Mouse (Mus musculus) heart, embryonic 13.5 days (tissue): ENCODE measurements at regions not wholly inside any gene's neighbourhood (a gene's known extent, or its start where the extent isn't known, plus 50 kb on each side); places are given as distances from the start of the nearest gene placed in this dataset.

Experiments
- ATAC-seq: fragments of 200-750 bp; cut with Nextera tagmentation; 2 replicates; pipeline ENCODE4 v1.8.0; 2017; ENCODE audit warnings: moderate TSS enrichment; ENCODE audit not compliant: insufficient number of reproducible peaks, low FRiP score, low TSS enrichment; ENCODE audit errors: extremely low read depth
- H3K27ac ChIP-seq: fragments of 300-500 bp; sonication (generic); replicated peaks from 2 replicates; pipeline ENCODE4 v1.5.1; 2015; ENCODE audit warnings: moderate library complexity, mild to moderate bottlenecking, inconsistent platforms
- H3K27me3 ChIP-seq: fragments of 300-500 bp; sonication (generic); replicated peaks from 2 replicates; pipeline ENCODE4 v1.6.1; 2015; ENCODE audit warnings: mild to moderate bottlenecking, inconsistent platforms
- H3K36me3 ChIP-seq: fragments of 300-500 bp; sonication (generic); 2 replicates; pipeline ENCODE4 v1.6.1; 2015; ENCODE audit warnings: mild to moderate bottlenecking, inconsistent platforms
- H3K4me1 ChIP-seq: fragments of 300-500 bp; sonication (generic); 2 replicates; pipeline ENCODE4 v1.6.1; 2015; ENCODE audit warnings: inconsistent platforms
- H3K4me2 ChIP-seq: fragments of 300-500 bp; sonication (generic); 2 replicates; pipeline ENCODE4 v1.6.1; 2015; ENCODE audit warnings: inconsistent platforms, mild to moderate bottlenecking, moderate library complexity
- H3K4me3 ChIP-seq: fragments of 300-500 bp; sonication (generic); 2 replicates; pipeline ENCODE4 v1.5.1; 2015; ENCODE audit warnings: moderate library complexity, mild to moderate bottlenecking, inconsistent platforms
- H3K9ac ChIP-seq: fragments of 300-500 bp; sonication (generic); 2 replicates; pipeline ENCODE4 v1.6.1; 2015; ENCODE audit warnings: inconsistent platforms, mild to moderate bottlenecking, moderate library complexity
- H3K9me3 ChIP-seq: fragments of 300-500 bp; sonication (generic); 2 replicates; pipeline ENCODE4 v1.6.1; 2016; ENCODE audit warnings: inconsistent platforms
- WGBS: fragments of 180-500 bp; shearing (Covaris S2); methylation state at CpG from one replicate; pipeline ENCODE4 v1.1.7; 2015; ENCODE audit warnings: mixed read lengths; 5-methylcytosine and 5-hydroxymethylcytosine counted together

GRCm38 (mm10) chr1:76737663-76738062 lies 777.2 kb downstream of the Epha4 start:
- Histone ChIP-seq H3K4me2 (no peak overlapping the region), H3K9me3 (no peaks in the 10 kb centered on the region), H3K27ac (no peak overlapping the region), H3K27me3 (no peaks in the 10 kb centered on the region), H3K4me3 (no peak overlapping the region), H3K4me1 (no peaks in the 10 kb centered on the region), H3K36me3 (no peaks in the 10 kb centered on the region), H3K9ac (no peak overlapping the region)
- ATAC-seq, result no peak
- WGBS, result 84% methylated on average over 2 of the region's 2 CpGs

GRCm38 (mm10) chr1:76772694-76773093 lies 742.2 kb downstream of the Epha4 start:
- Histone ChIP-seq H3K4me1 (no peaks in the 10 kb centered on the region), H3K4me2 (no peak overlapping the region), H3K4me3 (no peak overlapping the region), H3K27ac (no peak overlapping the region), H3K36me3 (no peaks in the 10 kb centered on the region), H3K9me3 (no peaks in the 10 kb centered on the region), H3K27me3 (no peaks in the 10 kb centered on the region), H3K9ac (no peak overlapping the region)
- no peak for ATAC-seq
- 74% methylated on average over 2 of the region's 2 CpGs for WGBS

GRCm38 (mm10) chr1:76786871-76787270 lies 728.0 kb downstream of the Epha4 start:
- Histone ChIP-seq H3K4me2 (no peak overlapping the region), H3K9me3 (no peaks in the 10 kb centered on the region), H3K36me3 (no peaks in the 10 kb centered on the region), H3K4me1 (no peaks in the 10 kb centered on the region), H3K27ac (no peak overlapping the region), H3K27me3 (no peaks in the 10 kb centered on the region), H3K4me3 (no peak overlapping the region), H3K9ac (no peak overlapping the region)
- 76% methylated on average over 2 of the region's 2 CpGs for WGBS
- ATAC-seq, result no peak

GRCm38 (mm10) chr1:76793438-76793837 lies 721.5 kb downstream of the Epha4 start:
- H3K27ac ChIP-seq, result no peak overlapping the region
- WGBS, result 78% methylated on average over 2 of the region's 2 CpGs
- H3K36me3 ChIP-seq, result no peaks in the 10 kb centered on the region
- H3K27me3 ChIP-seq, result no peaks in the 10 kb centered on the region
- no peak overlapping the region for H3K4me3 ChIP-seq
- no peaks in the 10 kb centered on the region for H3K9me3 ChIP-seq
- no peak overlapping the region for H3K4me2 ChIP-seq
- no peaks in the 10 kb centered on the region for H3K4me1 ChIP-seq
- no peak for ATAC-seq
- H3K9ac ChIP-seq, result no peak overlapping the region

GRCm38 (mm10) chr1:76819906-76820305 lies 695.0 kb downstream of the Epha4 start:
- Histone ChIP-seq H3K4me2 (no peak overlapping the region), H3K9ac (no peak overlapping the region), H3K4me1 (peaks cover 4% of the 10 kb centered on the region; the same call in 1 of the 2 replicates), H3K4me3 (no peak overlapping the region), H3K9me3 (no peaks in the 10 kb centered on the region), H3K36me3 (no peaks in the 10 kb centered on the region), H3K27ac (no peak overlapping the region), H3K27me3 (no peaks in the 10 kb centered on the region)
- ATAC-seq, result no peak
- 69% methylated on average over 1 of the region's 1 CpGs for WGBS

- peaks cover 4% of the 10 kb centered on the region; the same call in 1 of the 2 replicates for H3K4me1 ChIP-seq
- ATAC-seq, result no peak
These were observed 693.3 kb downstream of the Epha4 start for GRCm38 (mm10) chr1:76821610-76822009.

GRCm38 (mm10) chr1:76829690-76830089 lies 685.2 kb downstream of the Epha4 start:
- no peak overlapping the region for H3K27ac ChIP-seq
- no peaks in the 10 kb centered on the region for H3K36me3 ChIP-seq
- H3K4me2 ChIP-seq, result no peak overlapping the region
- H3K4me3 ChIP-seq, result no peak overlapping the region
- no peaks in the 10 kb centered on the region for H3K9me3 ChIP-seq
- H3K4me1 ChIP-seq, result no peaks in the 10 kb centered on the region
- no peak overlapping the region for H3K9ac ChIP-seq
- no peaks in the 10 kb centered on the region for H3K27me3 ChIP-seq
- no peak for ATAC-seq
- 63% methylated on average over 2 of the region's 2 CpGs for WGBS

More at GRCm38 (mm10) chr1:76821610-76822009, 693.3 kb downstream of the Epha4 start:
- H3K4me2 ChIP-seq, result no peak overlapping the region
- H3K9me3 ChIP-seq, result no peaks in the 10 kb centered on the region
- no peaks in the 10 kb centered on the region for H3K27me3 ChIP-seq
- no peaks in the 10 kb centered on the region for H3K36me3 ChIP-seq
- no peak overlapping the region for H3K9ac ChIP-seq
- 47% methylated on average over 3 of the region's 3 CpGs for WGBS
- no peak overlapping the region for H3K4me3 ChIP-seq
- no peak overlapping the region for H3K27ac ChIP-seq

GRCm38 (mm10) chr1:76832311-76832710 lies 682.6 kb downstream of the Epha4 start:
- Histone ChIP-seq H3K4me1 (no peaks in the 10 kb centered on the region), H3K27ac (no peak overlapping the region), H3K9me3 (no peaks in the 10 kb centered on the region), H3K4me2 (no peak overlapping the region), H3K4me3 (no peak overlapping the region), H3K27me3 (no peaks in the 10 kb centered on the region), H3K9ac (no peak overlapping the region), H3K36me3 (no peaks in the 10 kb centered on the region)
- 63% methylated on average over 2 of the region's 2 CpGs for WGBS
- no peak for ATAC-seq

GRCm38 (mm10) chr1:76835028-76835683 lies 679.7 kb downstream of the Epha4 start:
- no peaks in the 10 kb centered on the region for H3K27me3 ChIP-seq
- no peak overlapping the region for H3K9ac ChIP-seq
- no peak overlapping the region for H3K27ac ChIP-seq
- H3K9me3 ChIP-seq, result no peaks in the 10 kb centered on the region
- H3K4me2 ChIP-seq, result no peak overlapping the region
- H3K4me3 ChIP-seq, result no peak overlapping the region
- ATAC-seq, result no peak
- no peaks in the 10 kb centered on the region for H3K36me3 ChIP-seq
- no peaks in the 10 kb centered on the region for H3K4me1 ChIP-seq
- WGBS, result 68% methylated on average over 6 of the region's 6 CpGs

- no peaks in the 10 kb centered on the region for H3K9me3 ChIP-seq
- H3K4me2 ChIP-seq, result no peak overlapping the region
- no peak for ATAC-seq
- H3K9ac ChIP-seq, result no peak overlapping the region
- no peak overlapping the region for H3K27ac ChIP-seq
- H3K4me3 ChIP-seq, result no peak overlapping the region
- no peaks in the 10 kb centered on the region for H3K36me3 ChIP-seq
- H3K4me1 ChIP-seq, result peaks cover 2% of the 10 kb centered on the region; the same call in 1 of the 2 replicates
- H3K27me3 ChIP-seq, result no peaks in the 10 kb centered on the region
- 10% methylated on average over 3 of the region's 3 CpGs for WGBS
These were observed 665.5 kb downstream of the Epha4 start for GRCm38 (mm10) chr1:76849346-76849745.

GRCm38 (mm10) chr1:76866304-76866968 lies 648.5 kb downstream of the Epha4 start:
- H3K4me2 ChIP-seq, result peak overlapping the region; percentile 8
- H3K27me3 ChIP-seq, result no peaks in the 10 kb centered on the region
- H3K4me3 ChIP-seq, result no peak overlapping the region
- no peaks in the 10 kb centered on the region for H3K36me3 ChIP-seq
- no peaks in the 10 kb centered on the region for H3K4me1 ChIP-seq
- no peaks in the 10 kb centered on the region for H3K9me3 ChIP-seq
- WGBS, result 67% methylated on average over 15 of the region's 15 CpGs
- H3K27ac ChIP-seq, result no peak overlapping the region
- no peak overlapping the region for H3K9ac ChIP-seq
- ATAC-seq, result no peak

- Histone ChIP-seq H3K9ac (no peak overlapping the region), H3K27ac (no peak overlapping the region), H3K4me1 (no peaks in the 10 kb centered on the region), H3K27me3 (no peaks in the 10 kb centered on the region), H3K4me3 (no peak overlapping the region), H3K9me3 (no peaks in the 10 kb centered on the region), H3K4me2 (no peak overlapping the region), H3K36me3 (no peaks in the 10 kb centered on the region)
- no peak for ATAC-seq
- WGBS, result 79% methylated on average over 4 of the region's 4 CpGs
These were observed 641.7 kb downstream of the Epha4 start for GRCm38 (mm10) chr1:76873207-76873606.
